Mouse (Mus musculus) layer of hippocampus, adult 18-20 months (tissue): ENCODE measurements around the gene Traf3. TPM values are rescaled to one million over a fixed set of nuclear protein-coding genes. Genes with fewer than 3 reads are reported as not detected.

Experiments
- DNase-seq, 2 experiments: peaks; one replicate each; pipeline ENCODE4 v3.0.0; 2022; ENCODE audit warnings: low spot score in 2 of 2
- total RNA-seq, 2 experiments: library from RNA; stranded (reverse); gene quantifications; 2 replicates each; pipeline ENCODE4 v1.2.3; 2021

Traf3 gene
- total RNA-seq, 2 experiments from 2014 or later: 53.6 to 53.7 TPM

GRCm38 (mm10) chr12:111303702-111304337 lies 137.7 kb downstream of the Traf3 start:
- DNase-seq: peak in 1 of 2 experiments; percentile 64

- DNase-seq: no peak
Measured at GRCm38 (mm10) chr12:111306821-111307220, 140.7 kb downstream of the Traf3 start.

- DNase-seq: no peak
Measured at GRCm38 (mm10) chr12:111309256-111309655, 143.1 kb downstream of the Traf3 start.

- DNase-seq: no peak
Measured at GRCm38 (mm10) chr12:111309931-111310330, 143.8 kb downstream of the Traf3 start.

- no peak for DNase-seq
Measured at GRCm38 (mm10) chr12:111311775-111312174, 145.6 kb downstream of the Traf3 start.

GRCm38 (mm10) chr12:111314273-111314672 lies 148.1 kb downstream of the Traf3 start:
- DNase-seq: no peak

Other genes with a start within 250 kb of the Traf3 start
- gene Ankrd9, start 187.3 kb upstream of the Traf3 start, total RNA-seq: 10 to 100 TPM; 11.2 to 12.7 TPM
- gene Rcor1, start 127.0 kb upstream of the Traf3 start, total RNA-seq: 10 to 100 TPM; 16.9 to 17.2 TPM
- not detected for gene 4930595D18Rik, start 18.1 kb downstream of the Traf3 start, total RNA-seq
- gene Amn, start 104.7 kb downstream of the Traf3 start, total RNA-seq: 1 to 10 TPM; 3.3 to 4.6 TPM
- gene Cdc42bpb, start 211.3 kb downstream of the Traf3 start, total RNA-seq: 100 to 1,000 TPM; 119 to 124 TPM
- gene Lbhd2, start 240.4 kb downstream of the Traf3 start, total RNA-seq: 1 to 10 TPM in 1 of 2 experiments, under 1 TPM in 1; 0.53 to 1.2 TPM